Mouse (Mus musculus) layer of hippocampus, adult 8-10 months (tissue): ENCODE data around the gene Lamb3. TPM values are rescaled to one million over a fixed set of nuclear protein-coding genes. Genes with fewer than 3 reads are reported as not detected.

Experiments used
- DNase-seq, 2 experiments: peaks; one replicate each; pipeline ENCODE4 v3.0.0; 2022; ENCODE audit warnings: low spot score in 2 of 2
- total RNA-seq, 4 experiments: library from RNA; stranded (reverse); gene quantifications; 2 replicates each; pipeline ENCODE4 v1.2.4; 2022

Gene Lamb3
- total RNA-seq, 4 experiments from 2014 or later, result 0.70 to 2.4 (median 1.5) TPM

GRCm38 (mm10) chr1:193376478-193377134 is 169.1 kb downstream of the Lamb3 start:
- DNase-seq, result no peak

- DNase-seq, result no peak
Observed at GRCm38 (mm10) chr1:193379634-193380033, 172.1 kb downstream of the Lamb3 start.

DNA sequence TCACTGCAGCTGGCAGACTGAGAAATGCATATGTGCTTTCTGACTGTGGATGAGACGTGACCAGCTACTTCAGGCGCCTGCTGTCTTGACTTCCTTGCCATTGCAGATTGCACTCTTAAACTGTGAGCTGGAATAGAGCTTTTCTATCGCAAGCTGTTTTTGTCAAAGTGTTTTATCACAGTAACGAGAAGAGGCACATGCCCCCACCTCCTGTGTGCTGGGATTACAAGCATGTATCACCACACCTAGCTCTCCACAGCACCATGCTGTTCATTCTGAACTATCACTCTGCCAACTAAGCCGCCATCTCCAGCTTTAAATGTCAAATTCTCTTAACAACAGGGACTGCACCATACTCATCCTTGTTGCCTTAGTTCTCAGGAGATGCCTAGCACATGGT is 173.4 kb downstream of the Lamb3 start:
- DNase-seq, result no peak

- DNase-seq, result no peak
Observed at GRCm38 (mm10) chr1:193381597-193382404, 174.3 kb downstream of the Lamb3 start.

DNA sequence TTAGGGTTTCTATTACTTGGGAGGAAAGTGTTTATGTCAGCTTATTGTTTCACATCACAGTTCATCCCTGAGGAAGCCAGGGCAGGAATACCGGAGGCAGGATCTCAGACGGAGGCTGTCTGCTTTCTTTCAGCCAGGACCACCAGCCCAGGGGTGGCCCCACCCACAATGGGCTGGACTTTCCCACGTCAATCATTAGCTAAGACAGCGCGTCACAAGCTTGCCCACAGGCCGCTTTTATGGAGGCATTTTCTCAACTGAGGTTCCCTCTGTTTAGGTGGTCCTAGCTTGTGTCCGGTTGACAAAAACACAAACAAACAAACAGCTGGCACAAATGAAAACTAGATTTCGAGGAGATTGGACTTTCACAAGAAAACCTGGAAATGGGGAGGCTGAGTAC is 174.9 kb downstream of the Lamb3 start:
- no peak for DNase-seq

GRCm38 (mm10) chr1:193382841-193383462 is 175.5 kb downstream of the Lamb3 start:
- no peak for DNase-seq

DNA sequence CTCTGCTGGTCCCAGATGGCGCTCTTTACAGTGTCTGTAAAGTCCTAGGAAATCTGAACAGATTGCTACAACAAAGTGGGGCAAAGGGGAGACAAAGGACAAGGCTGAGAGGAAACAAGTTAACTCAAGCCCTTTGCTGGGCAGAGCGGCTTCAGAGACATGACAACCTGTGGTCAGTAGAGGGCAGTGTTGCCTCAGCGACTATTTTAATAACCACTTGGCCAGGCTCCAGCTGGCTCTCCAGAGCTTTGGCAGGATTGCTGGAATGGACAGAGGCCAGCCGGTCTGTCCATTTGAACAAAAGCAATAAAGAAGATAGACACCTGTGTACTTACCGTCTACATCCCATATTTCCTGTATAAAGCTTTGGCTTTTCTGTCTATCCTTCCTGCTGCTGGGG is 178.6 kb downstream of the Lamb3 start:
- peak; percentile 56 to 87 for DNase-seq

DNA sequence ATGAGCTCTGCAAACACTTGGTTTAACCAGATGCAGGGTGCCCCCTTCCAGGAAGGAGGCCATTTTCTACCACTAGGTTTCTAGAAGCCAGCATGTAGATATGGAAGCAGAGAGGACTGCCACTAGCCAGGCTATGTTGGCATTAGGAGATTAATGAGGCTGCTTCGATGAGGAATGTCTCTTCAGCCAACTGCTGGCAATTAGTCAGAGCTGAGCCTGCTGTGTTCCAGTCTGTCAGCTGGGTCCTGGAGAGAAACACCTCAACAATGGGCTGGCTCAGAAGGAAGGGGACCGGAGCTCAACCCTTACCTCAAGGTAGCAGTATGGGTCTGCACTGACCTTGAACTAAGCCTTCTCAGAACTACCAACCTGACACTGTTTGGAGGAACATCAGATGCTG is 179.7 kb downstream of the Lamb3 start:
- no peak for DNase-seq

- no peak for DNase-seq
Observed at GRCm38 (mm10) chr1:193389505-193389904, 182.0 kb downstream of the Lamb3 start.

- no peak for DNase-seq
Observed at GRCm38 (mm10) chr1:193390004-193390403, 182.5 kb downstream of the Lamb3 start.

- DNase-seq, result no peak
Observed at GRCm38 (mm10) chr1:193392266-193392665, 184.8 kb downstream of the Lamb3 start.

Other genes starting within 250 kb of the Lamb3 start
- 10 to 100 TPM; 22.7 to 36.4 (median 31.8) TPM for gene Syt14, start 171.9 kb upstream of the Lamb3 start, total RNA-seq
- 10 to 100 TPM; 24.8 to 36.4 (median 30.2) TPM for gene Diexf, start 77.4 kb upstream of the Lamb3 start, total RNA-seq
- gene Irf6, start 54.6 kb upstream of the Lamb3 start, total RNA-seq, result 1 to 10 TPM in 2 of 4 experiments, under 1 TPM in 2; 0.67 to 3.4 (median 1.00) TPM
- gene A130010J15Rik, start 39.7 kb upstream of the Lamb3 start, total RNA-seq, result 1 to 10 TPM; 4.7 to 5.7 (median 5.3) TPM
- gene Traf3ip3, start 6.0 kb upstream of the Lamb3 start, total RNA-seq, result 1 to 10 TPM; 1.2 to 8.0 (median 5.2) TPM
- gene Hsd11b1, start 56.4 kb downstream of the Lamb3 start, total RNA-seq, result 10 to 100 TPM; 36.3 to 42.8 (median 37.7) TPM
- 1 to 10 TPM; 6.5 to 9.9 (median 8.2) TPM for gene G0s2, start 65.5 kb downstream of the Lamb3 start, total RNA-seq
- 10 to 100 TPM; 22.5 to 31.6 (median 27.1) TPM for gene Camk1g, start 162.6 kb downstream of the Lamb3 start, total RNA-seq